Mouse (Mus musculus) c-Kit-positive CD71-negative TER-119-negative erythroid progenitor cells, embryonic 14.5 days (primary cell): Measurements from ENCODE around the gene Hmcn2.

Source experiments
- DNase-seq: peaks from one replicate; pipeline ENCODE4 v3.0.0-alpha.2; 2013; ENCODE audit warnings: low read depth

The Hmcn2 gene

GRCm38 (mm10) chr2:31458989-31459936 lies 145.0 kb downstream of the Hmcn2 start:
- no peak for DNase-seq

GRCm38 (mm10) chr2:31460025-31460571 lies 145.9 kb downstream of the Hmcn2 start:
- no peak for DNase-seq

- no peak for DNase-seq
These were observed 146.7 kb downstream of the Hmcn2 start for GRCm38 (mm10) chr2:31460920-31461319.

DNA sequence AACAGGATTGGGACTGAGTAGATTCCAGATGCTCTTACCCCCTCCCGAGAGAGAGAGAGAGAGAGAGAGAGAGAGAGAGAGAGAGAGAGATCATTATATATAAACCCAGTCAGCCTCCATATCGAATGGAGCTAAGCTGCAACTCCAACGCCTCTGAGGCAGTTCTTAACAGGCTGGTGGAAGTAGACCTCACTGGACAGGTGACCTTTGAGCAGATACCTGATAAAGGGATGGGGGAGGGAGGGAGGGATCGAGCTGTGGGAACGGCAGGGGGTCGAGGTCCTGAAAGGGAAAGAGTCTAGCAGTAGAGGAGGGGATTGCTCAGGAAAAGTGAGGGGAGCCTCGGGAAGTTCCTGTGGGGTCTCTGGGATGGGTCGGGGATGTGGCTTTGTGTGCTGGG lies 147.8 kb downstream of the Hmcn2 start:
- no peak for DNase-seq

- DNase-seq: no peak
These were observed 149.0 kb downstream of the Hmcn2 start for GRCm38 (mm10) chr2:31463253-31463652.

DNA sequence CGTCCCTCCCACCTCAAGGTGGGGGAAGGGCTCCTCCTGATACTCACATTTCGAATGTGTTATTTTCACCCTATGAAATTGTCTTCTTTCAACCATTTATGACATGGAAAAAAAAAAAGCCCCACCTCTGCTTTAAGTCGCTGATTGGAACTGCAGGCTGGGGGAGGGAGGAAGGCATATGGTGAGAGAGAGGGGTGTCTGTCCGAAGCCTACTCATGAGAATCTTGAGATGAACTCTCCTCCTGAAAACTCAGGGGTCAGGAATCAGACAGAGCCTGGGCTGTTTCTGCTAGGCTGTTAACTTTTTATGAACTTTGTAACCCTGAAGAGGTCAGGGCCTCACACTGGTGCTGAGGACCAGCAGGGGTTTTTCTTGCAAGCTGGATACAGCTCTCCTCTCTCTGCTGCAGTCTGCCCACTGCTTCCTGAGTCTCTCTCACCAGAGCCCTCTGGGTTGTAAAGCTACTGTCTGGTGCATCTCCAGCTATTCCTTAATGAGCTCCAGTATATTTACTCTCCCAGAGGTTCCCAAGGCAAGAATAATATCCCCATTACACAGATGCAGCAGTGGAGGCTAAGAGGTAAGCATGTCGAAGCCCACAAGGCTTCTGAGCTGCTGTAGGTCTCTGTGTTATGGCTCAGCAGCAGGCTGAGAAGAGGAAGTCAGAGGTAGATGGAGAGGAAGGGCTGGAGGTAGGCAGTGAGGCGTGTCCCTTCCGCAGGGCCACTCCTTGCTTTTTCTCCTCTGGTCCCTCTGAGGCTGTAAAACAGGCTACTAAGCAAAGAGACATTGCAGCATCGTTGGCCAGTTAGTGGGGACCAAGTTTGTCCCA lies 149.7 kb downstream of the Hmcn2 start:
- no peak for DNase-seq

- no peak for DNase-seq
These were observed 150.3 kb downstream of the Hmcn2 start for GRCm38 (mm10) chr2:31464529-31464910.

GRCm38 (mm10) chr2:31467457-31467856 lies 153.2 kb downstream of the Hmcn2 start:
- no peak for DNase-seq

GRCm38 (mm10) chr2:31468857-31469256 lies 154.6 kb downstream of the Hmcn2 start:
- no peak for DNase-seq

DNA sequence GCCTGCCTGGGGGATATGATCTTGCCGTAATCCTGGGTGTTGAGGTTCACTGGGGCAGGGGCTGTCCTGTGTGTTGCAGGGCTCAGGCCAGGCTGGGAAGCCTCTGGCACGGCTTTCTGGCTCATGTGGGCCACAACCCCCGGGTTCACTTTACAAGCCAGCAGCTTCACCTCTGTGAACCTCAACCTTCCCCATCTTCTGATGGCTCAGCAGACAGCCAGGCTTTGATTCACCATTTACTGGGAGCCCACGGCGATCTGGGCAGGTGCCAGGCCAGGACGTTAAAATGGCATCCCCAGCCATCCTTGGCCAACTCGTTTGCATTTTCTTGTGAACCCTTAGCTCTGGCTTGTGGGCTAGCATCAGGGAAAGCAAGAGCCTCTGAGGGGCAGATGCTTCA lies 155.3 kb downstream of the Hmcn2 start:
- DNase-seq: no peak

DNA sequence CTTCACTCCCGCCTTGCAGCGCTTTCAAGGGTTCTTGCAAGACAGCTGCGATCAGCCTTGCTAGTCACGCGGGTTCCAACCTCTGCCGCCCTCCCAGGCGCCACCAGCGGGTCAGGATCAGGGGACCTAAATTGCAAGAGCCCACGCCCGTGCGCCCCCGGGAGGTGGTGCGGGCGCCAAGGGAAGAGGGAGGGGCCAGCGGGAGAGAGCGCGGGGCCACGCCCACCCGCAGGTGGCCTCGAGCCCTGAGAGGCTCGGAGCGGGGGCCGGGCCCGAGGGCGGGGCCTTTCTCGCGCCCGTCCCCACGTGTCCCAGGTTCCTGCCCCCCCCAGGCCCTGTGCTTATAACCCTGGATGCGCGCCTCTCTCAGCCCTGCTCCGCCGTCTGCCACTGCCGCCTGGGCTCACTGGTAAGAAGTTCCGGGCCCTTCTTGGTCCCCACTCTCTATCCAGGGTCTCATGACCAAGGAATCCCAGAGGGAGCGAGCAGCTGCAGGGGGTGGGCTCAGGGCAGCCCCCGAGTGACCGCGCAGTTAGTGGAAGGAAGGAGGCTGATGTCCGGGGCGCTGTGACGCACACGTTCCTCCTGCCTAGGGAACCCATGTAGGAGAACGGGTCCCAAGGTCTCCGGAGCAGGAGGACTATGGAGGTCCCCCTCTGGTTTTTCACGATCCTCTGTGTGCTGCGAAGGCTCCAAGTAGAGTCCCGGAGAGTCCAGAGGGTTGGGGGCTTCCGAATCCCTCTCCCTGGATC lies 155.9 kb downstream of the Hmcn2 start, which contains the start of gene Ass1:
Gene Ass1, plus strand, starts transcription at position 277 of the 752 bp plus-strand sequence.
- peak; percentile 76 for DNase-seq

- DNase-seq: no peak
These were observed 156.6 kb downstream of the Hmcn2 start for GRCm38 (mm10) chr2:31470683-31471385.

- no peak for DNase-seq
These were observed 157.4 kb downstream of the Hmcn2 start for GRCm38 (mm10) chr2:31471611-31472010.

DNA sequence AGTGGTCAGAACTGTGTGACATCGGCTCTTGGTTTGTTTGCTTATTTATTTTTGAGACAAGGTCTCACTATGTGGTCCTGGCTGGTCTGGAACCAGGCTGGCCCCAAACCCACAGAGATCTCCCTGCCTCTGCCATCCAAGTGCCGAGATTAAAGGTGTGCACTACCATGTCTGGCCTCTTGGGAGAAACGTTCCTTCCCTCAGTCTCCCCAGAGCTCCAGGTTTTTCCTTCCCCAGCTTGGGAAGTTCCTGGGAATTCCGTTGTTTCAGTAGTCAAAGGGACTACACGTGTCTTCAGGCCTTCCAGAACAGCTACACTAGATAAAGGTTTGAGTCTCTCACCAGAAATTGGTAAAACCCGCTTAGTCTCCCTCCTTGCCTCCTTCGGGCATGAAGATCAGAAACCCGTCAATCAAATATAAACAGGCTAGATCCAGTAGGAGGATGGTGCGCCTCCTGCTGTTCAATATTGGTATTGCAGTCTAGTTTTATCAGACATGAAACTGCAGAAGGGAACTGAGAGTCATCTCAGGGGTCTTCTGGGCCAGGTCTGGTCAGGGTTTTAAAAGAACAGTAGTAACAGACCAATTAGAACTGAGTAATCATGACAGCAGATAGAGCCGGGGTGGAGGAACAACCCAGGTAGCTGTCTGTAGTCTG lies 158.3 kb downstream of the Hmcn2 start:
- peak; percentile 71 for DNase-seq

DNA sequence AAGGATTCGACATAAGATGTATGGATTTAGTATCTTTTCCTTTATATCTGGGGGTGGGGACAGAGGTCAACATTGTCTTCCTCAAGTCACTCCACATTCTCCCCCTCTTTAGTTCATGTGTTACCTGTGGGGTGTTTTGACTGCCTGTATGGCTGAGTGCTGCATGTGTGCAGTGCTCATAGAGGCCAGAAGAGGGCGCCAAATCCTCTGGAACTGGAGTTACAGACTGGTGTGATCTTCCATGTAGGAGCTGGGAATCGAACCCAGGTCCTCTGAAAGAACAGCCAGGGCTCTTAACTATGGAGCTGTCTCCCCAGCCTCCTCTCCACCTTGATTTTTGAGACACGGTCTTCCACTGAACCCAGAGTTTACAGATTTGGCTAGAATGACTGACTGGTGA lies 159.7 kb downstream of the Hmcn2 start:
- no peak for DNase-seq

DNA sequence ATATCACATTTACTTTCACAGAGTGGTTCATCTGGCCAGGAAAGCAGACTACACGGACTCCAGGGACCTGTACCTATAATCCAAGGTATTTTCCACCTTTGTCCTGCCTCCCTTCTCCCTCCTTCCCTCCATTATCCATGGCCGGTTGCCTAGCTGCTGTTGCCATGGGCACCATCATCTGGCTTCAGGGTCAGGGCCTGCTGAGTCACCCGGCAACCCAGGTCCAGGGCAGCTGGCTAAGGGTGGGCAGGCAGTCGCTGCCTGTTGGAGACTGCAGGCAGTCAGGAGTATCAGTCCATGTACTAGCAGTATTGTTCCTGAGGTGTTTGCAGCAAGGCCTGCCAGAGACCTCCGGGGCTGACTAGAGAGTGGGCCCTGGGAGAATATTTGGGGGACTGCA lies 160.5 kb downstream of the Hmcn2 start:
- DNase-seq: no peak

- DNase-seq: no peak
These were observed 162.0 kb downstream of the Hmcn2 start for GRCm38 (mm10) chr2:31476107-31476820.

DNA sequence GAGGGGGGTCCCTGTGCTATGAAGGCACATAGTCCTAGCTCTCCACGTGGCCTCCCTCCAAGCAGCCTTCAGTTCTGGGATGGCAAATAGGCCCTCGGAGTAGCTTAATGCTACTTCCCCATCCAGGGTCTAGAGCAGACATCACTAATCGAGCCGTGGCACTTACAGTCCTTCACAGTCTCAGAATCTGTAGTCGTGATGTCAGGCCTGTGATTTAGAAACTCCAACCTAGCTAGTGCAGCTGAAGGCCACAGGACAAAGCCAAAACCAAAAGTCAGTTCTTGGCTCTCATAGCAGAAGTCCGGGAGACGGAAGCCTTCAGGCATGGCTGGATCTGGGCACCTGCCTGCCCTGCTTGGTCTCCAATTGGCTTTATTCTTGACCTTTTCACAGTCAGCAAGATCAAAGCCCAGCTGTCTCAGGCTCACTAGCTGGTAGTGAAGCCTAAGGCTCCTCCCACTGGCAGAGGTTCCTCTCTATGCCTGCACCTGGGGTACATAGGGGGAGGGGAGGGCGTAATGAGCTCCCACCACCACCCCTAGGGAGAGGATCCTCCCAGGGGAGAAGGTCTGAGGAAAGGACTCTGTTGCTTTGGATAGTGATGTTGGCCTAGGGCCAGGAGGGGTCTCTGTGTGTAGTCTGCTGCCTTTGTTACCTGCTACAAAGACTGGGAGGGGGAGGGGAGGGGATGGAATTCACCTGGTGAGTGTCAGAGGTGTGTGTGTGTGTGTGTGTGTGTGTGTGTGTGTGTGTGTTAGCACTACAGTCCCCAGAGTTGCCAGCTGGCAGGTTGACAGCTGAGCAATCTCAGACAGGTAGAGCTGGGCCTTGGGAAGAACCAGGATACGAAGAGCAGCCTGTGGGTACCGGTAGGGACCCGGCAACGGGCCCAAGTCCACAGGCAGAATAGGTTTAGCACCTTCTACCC lies 163.3 kb downstream of the Hmcn2 start:
- no peak for DNase-seq
